Mouse (Mus musculus): Measurements from ENCODE around the gene Ccr1l1.

DNA sequence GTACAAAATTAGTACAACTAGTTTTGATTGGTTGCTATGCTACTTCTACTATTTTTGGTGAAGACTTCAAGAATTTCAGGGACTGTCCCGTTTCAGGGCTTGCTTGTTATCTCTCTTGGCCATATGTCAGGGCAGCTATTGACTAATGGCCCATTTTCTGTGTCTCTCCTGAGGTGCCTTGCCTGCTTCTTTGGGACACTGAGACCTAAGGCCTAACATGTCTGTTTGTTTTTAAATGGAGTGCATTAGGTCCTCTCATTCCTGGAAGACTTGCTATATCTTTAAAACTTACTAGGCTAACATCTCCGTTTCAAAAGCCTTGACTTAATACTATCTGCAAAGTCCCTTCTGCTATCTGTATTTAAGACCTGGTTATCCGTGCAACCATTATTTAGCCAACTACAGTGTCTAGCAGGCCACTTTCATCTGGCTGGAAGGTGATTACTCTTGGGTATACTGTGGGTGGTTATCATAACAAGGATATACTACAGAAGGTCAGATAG, 20.2 kb downstream of the Ccr1l1 start:
- TF ChIP-seq POLR2A (IDR thresholded peaks at IDR 0.05; ENCODE audit: low read depth, low read length) (no peak), CTCF (conservative IDR thresholded peaks at IDR 0.05; ENCODE audit: insufficient read depth, insufficient read length, low read depth, low read length) (no peak)

All from kidney, adult 2 months (tissue).